Mouse (Mus musculus) cerebellum, adult 18-20 months (tissue): ENCODE results near the gene Rer1.
A peak's percentile ranks its signal among the peaks of the same experiment; 100 is the strongest.

Experiments
- DNase-seq, 2 experiments: peaks; one replicate each; pipeline ENCODE4 v3.0.0; 2021

The Rer1 gene

GRCm38 (mm10) chr4:155086108-155087024 is at the start of gene Rer1, which contains the start of gene Morn1:
Gene Rer1, minus strand, starts transcription at chr4:155086382.
Gene Morn1, plus strand, starts transcription at chr4:155086577.
- peak; percentile 99 to 100 for DNase-seq

- DNase-seq, result no peak
These were observed 48.5 kb upstream of the Rer1 start for GRCm38 (mm10) chr4:155134686-155135172.

GRCm38 (mm10) chr4:155133658-155134417 is 47.7 kb upstream of the Rer1 start:
- DNase-seq, result no peak

- no peak for DNase-seq
These were observed 47.0 kb upstream of the Rer1 start for GRCm38 (mm10) chr4:155133188-155133587.

GRCm38 (mm10) chr4:155130616-155131015 is 44.4 kb upstream of the Rer1 start:
- no peak for DNase-seq

GRCm38 (mm10) chr4:155129996-155130395 is 43.8 kb upstream of the Rer1 start:
- peak; percentile 84 to 89 for DNase-seq

- DNase-seq, result peak in 1 of 2 experiments; percentile 31
These were observed 43.1 kb upstream of the Rer1 start for GRCm38 (mm10) chr4:155129132-155129917.

- DNase-seq, result peak in 1 of 2 experiments; percentile 10
These were observed 42.2 kb upstream of the Rer1 start for GRCm38 (mm10) chr4:155128411-155128810.

GRCm38 (mm10) chr4:155126602-155127372 is 40.6 kb upstream of the Rer1 start:
- no peak for DNase-seq

- DNase-seq, result no peak
These were observed 40.0 kb upstream of the Rer1 start for GRCm38 (mm10) chr4:155126194-155126593.

- no peak for DNase-seq
These were observed 39.1 kb upstream of the Rer1 start for GRCm38 (mm10) chr4:155125310-155125709.

- DNase-seq, result no peak
These were observed 37.8 kb upstream of the Rer1 start for GRCm38 (mm10) chr4:155123868-155124534.

GRCm38 (mm10) chr4:155122444-155123040 is 36.4 kb upstream of the Rer1 start:
- DNase-seq, result peak in 1 of 2 experiments; percentile 41

- no peak for DNase-seq
These were observed 35.8 kb upstream of the Rer1 start for GRCm38 (mm10) chr4:155121915-155122443.

GRCm38 (mm10) chr4:155121222-155121621 is 35.0 kb upstream of the Rer1 start:
- DNase-seq, result no peak

- no peak for DNase-seq
These were observed 34.4 kb upstream of the Rer1 start for GRCm38 (mm10) chr4:155120583-155120982.

- DNase-seq, result no peak
These were observed 33.9 kb upstream of the Rer1 start for GRCm38 (mm10) chr4:155120038-155120437.

GRCm38 (mm10) chr4:155118278-155118677 is 32.1 kb upstream of the Rer1 start:
- no peak for DNase-seq

- DNase-seq, result no peak
These were observed 31.3 kb upstream of the Rer1 start for GRCm38 (mm10) chr4:155117396-155117978.

- no peak for DNase-seq
These were observed 30.4 kb upstream of the Rer1 start for GRCm38 (mm10) chr4:155116607-155117006.
